Mouse (Mus musculus): ENCODE measurements at regions not wholly inside any gene's neighbourhood (a gene's known extent, or its start where the extent isn't known, plus 50 kb on each side); places are given as distances from the start of the nearest gene placed in this dataset.

DNA sequence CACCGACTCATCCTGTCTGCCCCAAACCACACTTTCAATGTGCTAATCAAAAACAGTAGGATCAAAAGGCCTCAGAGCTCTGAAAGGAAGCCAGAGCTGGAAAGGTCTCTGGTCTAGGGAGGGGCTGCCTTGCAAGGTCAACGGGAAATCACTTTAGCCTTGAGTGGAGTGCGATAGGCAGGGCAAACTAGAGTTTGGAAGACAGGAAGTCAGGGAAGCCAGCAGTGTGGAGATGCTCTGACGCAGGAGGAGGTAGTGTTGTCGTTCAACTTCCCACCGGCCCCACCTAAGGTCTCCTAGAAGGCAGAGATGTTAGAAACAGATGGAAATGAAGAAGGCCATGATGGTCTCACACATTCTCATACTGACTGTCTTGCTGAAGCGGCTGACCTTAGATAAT, 52.0 kb upstream of the Trp53i11 start:
- peak; percentile 27 to 31 for DNase-seq

GRCm38 (mm10) chr2:93133301-93133971, 53.9 kb upstream of the Trp53i11 start:
- intact Hi-C loops (cut with DNase I) = no loop called here
- no peak for DNase-seq

More for the DNA sequence above, 52.0 kb upstream of the Trp53i11 start:
- intact Hi-C loops (cut with DNase I) = no loop called here

DNA sequence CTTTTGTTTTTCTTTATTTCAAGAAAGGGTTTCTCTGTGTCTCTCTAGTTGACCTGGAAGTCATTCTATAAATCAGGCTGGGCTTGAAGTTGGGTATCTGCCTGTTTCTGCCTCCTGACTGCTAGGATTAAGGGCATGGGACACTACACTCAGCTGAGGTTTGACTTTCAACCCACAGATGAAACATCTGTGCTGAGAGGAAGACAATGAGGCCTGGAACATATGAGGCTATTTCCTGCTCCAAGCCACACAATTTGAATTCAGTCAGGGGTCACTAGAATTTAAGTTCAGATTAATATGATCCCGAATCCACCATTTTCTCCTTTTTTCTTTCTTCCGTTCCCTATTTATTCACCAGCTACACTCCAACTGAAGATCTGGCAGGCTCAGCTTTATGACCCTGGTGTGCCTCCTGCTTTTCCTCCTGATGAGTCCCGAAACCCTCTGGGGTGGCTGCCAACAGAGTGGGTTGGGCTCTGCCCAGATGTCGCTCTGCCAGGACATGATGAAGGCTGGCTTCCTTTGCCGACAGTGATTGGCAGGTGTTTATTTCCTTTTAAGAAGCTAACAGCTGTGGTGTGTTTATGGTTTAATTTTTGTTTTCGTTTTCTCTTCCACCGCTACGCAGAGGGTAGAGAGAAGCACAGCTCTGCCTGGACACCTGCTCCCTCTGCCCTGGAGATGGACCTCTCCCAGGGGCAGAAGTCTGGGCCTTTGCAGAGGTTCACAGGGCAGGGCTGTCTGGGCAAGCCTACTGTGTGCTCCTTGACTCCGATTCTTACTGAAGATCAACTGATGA, 55.3 kb upstream of the Trp53i11 start:
- DNase-seq = peak; percentile 74 to 80
- intact Hi-C loops (cut with DNase I) = no loop called here

GRCm38 (mm10) chr2:93131236-93131635, 56.1 kb upstream of the Trp53i11 start:
- intact Hi-C loops (cut with DNase I) = no loop called here
- DNase-seq = no peak

GRCm38 (mm10) chr2:93129176-93129575, 58.2 kb upstream of the Trp53i11 start:
- no peak for DNase-seq
- intact Hi-C loops (cut with DNase I) = no loop called here

DNA sequence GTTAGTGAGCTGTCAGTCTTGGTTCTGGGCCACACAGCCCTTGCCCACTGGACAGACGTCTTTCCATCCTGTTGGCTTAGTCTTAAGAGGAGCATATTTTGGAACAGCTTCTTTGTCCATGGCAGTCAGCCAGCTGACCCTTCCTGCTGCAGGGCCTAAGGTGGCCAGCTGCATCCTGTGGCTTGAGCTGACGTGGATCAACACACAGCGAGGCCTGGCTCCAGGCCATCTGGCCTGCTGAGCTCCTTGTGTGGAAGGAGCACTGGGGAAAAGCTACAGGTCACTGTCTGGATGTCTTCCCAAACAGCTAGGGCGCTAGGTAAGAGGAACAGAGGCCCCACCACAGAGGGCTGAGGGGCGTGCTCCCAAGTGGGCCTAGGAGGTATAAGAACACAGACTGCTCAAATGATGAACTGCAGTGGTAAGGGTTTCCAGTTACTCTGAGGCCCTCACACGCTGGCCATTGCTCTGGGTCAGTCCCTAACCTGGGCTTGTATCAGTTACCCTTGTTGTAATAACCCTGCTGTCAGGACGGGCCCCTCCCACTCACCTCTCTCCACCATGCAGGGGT, 60.7 kb upstream of the Trp53i11 start:
- intact Hi-C loops (cut with DNase I) = no loop called here

DNA sequence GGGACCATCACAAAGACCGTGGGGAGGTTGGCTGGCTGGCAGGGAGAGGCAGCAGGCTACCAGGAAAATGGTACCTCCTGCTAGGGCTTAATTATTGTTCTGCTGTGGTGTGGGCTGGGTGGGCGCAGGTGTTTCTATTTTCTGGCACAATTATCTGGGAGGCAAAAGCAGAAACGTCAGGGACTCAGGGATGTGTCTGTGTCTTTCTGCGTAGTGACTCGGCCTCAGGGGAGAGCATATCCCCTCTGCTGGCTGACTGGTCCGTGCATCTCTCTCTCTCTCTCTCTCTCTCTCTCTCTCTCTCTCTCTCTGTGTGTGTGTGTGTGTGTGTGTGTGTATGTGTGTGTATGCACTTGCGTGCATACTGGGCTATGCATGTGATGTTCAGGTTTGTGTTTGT, 61.2 kb upstream of the Trp53i11 start:
- intact Hi-C loops (cut with DNase I) = no loop called here
- no peak for DNase-seq

More for the DNA sequence above, 60.7 kb upstream of the Trp53i11 start:
- peak; percentile 86 for DNase-seq

- DNase-seq = no peak
- intact Hi-C loops (cut with DNase I) = no loop called here
These were observed 62.4 kb upstream of the Trp53i11 start for GRCm38 (mm10) chr2:93124866-93125467.

- DNase-seq = no peak
- intact Hi-C loops (cut with DNase I) = no loop called here
These were observed 63.5 kb upstream of the Trp53i11 start for GRCm38 (mm10) chr2:93123829-93124228.

GRCm38 (mm10) chr2:93120386-93120785, 67.0 kb upstream of the Trp53i11 start:
- intact Hi-C loops (cut with DNase I) = loop anchor here (2.0 kb wide), 1 partner anchor 44 kb away; no protein-coding TSS in a partner anchor
- no peak for DNase-seq

DNA sequence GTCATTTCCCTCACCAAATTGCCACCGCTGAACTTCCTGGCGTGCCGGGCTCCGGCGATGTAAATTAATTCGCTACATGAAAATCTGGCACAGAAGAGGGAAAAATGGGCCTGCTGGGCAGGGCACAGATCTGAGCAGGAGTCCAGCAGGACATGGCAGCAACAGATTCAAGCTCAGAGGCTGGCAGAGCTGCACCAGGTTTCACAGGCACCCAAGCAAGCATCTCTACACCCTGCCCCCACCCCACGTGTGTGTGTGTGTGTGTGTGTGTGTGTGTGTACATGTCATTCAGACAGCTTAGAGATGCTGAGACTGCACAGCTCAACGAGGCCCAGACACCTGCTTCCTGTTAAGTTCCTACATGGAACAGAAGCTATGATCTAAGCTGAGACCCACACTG, 68.3 kb upstream of the Trp53i11 start:
- intact Hi-C loops (cut with DNase I) = no loop called here
- no peak for DNase-seq

DNA sequence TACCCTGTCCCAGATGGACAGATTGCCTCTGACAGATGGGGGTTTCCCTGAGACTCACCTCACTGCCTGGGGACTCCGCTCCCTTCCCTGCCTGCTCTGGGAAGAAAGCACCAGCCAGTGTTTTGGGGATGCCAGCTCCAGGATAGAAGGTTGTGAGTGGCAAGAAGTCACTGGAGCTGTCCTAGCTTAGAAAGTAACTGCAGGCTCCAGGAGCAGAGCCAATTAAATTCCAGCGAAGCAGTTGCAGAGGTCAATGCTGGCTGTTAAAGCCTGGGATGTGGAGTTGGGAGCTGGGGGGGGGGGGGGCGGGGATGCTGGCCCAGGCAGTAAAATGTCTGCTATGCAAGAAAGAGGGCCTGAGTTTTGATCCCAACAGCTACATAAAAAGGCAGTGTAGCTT, 69.3 kb upstream of the Prdm11 start:
- intact Hi-C loops (cut with DNase I) = no loop called here
- DNase-seq = no peak

DNA sequence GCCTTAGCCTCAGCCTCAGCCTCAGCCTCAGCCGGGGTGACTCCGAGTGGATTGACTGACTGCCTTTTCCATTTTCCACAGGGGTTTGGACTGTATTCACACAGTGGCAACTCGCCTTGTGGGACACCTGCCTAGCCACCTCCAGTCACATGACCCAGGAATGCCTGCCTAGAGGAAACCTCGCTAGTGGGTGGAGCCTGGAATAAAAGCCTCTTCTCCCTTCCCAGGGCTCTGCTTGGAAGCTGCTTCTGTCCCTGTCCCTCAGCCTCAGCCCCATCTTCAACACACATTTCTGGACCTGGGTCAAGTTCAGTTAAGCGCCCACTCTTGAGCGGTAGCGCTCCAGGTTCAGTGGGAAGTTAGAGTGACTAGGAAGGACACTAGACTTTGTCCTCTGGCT, 68.0 kb upstream of the Prdm11 start:
- intact Hi-C loops (cut with DNase I) = no loop called here

DNA sequence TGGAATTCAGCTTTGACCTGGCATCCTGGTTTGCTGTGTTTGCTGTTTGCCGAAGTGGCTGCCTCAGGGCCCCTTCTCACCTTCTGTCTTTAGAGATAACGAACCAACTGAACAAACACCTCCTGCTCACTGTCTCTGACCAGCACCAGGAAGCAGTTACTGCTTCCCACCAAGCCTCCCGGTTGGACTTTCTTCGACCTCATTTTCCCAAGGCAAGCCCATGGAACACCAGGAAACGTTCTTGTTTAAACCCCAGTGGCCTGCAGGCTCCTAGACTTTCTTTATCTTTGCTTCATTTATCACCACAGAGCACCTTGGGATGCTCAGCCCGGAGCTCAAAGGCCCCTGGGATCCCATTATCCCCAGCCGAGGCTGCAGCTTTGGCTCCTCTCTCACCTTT, 66.4 kb upstream of the Prdm11 start:
- DNase-seq = no peak
- intact Hi-C loops (cut with DNase I) = no loop called here

More for the DNA sequence above, 68.0 kb upstream of the Prdm11 start:
- no peak for DNase-seq

- no peak for DNase-seq
- intact Hi-C loops (cut with DNase I) = no loop called here
These were observed 64.9 kb upstream of the Prdm11 start for GRCm38 (mm10) chr2:93110898-93111297.

- intact Hi-C loops (cut with DNase I) = no loop called here
- no peak for DNase-seq
These were observed 60.6 kb upstream of the Prdm11 start for GRCm38 (mm10) chr2:93106581-93106980.

GRCm38 (mm10) chr2:93101991-93102390, 56.0 kb upstream of the Prdm11 start:
- DNase-seq = no peak
- intact Hi-C loops (cut with DNase I) = no loop called here

GRCm38 (mm10) chr2:93099780-93100179, 53.8 kb upstream of the Prdm11 start:
- DNase-seq = no peak
- intact Hi-C loops (cut with DNase I) = no loop called here

GRCm38 (mm10) chr2:93097016-93097415, 51.0 kb upstream of the Prdm11 start:
- intact Hi-C loops (cut with DNase I) = no loop called here
- no peak for DNase-seq

DNA sequence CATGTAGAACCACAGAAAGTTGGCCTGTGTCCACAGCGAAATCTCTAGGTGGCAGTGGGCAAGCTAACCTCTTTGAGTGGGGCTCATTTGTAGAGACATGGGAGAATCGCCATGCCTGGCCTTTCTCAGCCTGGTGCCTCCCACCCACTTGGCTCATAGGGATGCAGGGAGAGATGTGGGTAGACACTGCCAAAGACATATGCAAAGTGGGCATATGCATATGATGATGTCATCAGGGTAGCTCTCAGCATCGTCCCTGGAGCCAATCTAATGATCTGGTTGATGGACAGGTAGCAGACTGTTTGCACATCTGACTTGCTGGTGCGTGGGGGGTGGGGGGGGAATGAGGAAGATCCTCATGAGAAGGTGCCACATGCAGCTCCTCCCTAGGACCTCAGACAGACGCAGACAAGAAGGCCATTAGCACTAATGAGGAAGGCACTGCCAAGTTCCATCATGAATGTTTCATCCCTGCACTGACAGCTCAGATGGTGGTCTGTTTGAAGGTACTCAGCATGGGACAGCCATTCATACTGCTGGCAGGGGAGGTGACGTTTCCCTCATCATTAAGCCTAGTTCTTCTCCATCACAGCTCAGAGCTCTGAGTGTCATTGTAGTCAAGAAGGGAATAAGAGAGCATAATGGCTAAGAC, 50.2 kb upstream of the Prdm11 start:
- no peak for DNase-seq
- intact Hi-C loops (cut with DNase I) = no loop called here
